Mouse (Mus musculus) stomach, embryonic 14.5 days (tissue): ENCODE results near the gene Cdc6. TPM values are rescaled to one million over a fixed set of nuclear protein-coding genes. Genes with fewer than 3 reads are reported as not detected.

Experiments used
- ATAC-seq: fragments of 200-750 bp; cut with Nextera tagmentation; 2 replicates; pipeline ENCODE4 v1.8.0; 2017; ENCODE audit warnings: low read depth, moderate TSS enrichment; ENCODE audit not compliant: insufficient number of reproducible peaks, insufficient read depth, low FRiP score
- H3K27ac ChIP-seq: fragments of 300-500 bp; sonication (generic); 2 replicates; pipeline ENCODE4 v1.5.1; 2014; ENCODE audit warnings: mild to moderate bottlenecking, low read length, moderate library complexity, mixed read lengths
- H3K27me3 ChIP-seq: fragments of 300-500 bp; sonication (generic); 2 replicates; pipeline ENCODE4 v1.6.1; 2014; ENCODE audit warnings: low read length, control low read depth, mixed read lengths; ENCODE audit not compliant: control insufficient read depth, insufficient read depth
- H3K36me3 ChIP-seq: fragments of 300-500 bp; sonication (generic); 2 replicates; pipeline ENCODE4 v1.6.1; 2014; ENCODE audit warnings: mild to moderate bottlenecking, control low read depth, low read length, moderate library complexity, mixed read lengths; ENCODE audit not compliant: control insufficient read depth, insufficient read depth
- H3K4me1 ChIP-seq: fragments of 300-500 bp; sonication (generic); 2 replicates; pipeline ENCODE4 v1.6.1; 2014; ENCODE audit warnings: low read length, control low read depth, mixed read lengths; ENCODE audit not compliant: control insufficient read depth, insufficient read depth
- H3K4me2 ChIP-seq: fragments of 300-500 bp; sonication (generic); replicated peaks from 2 replicates; pipeline ENCODE4 v1.6.1; 2014; ENCODE audit warnings: low read depth, low read length, control low read depth
- H3K4me3 ChIP-seq: fragments of 300-500 bp; sonication (generic); 2 replicates; pipeline ENCODE4 v1.5.1; 2014; ENCODE audit warnings: low read depth, low read length, control low read depth
- H3K9ac ChIP-seq: fragments of 300-500 bp; sonication (generic); replicated peaks from 2 replicates; pipeline ENCODE4 v1.6.1; 2014; ENCODE audit warnings: low read depth, mild to moderate bottlenecking, control low read depth, low read length, moderate library complexity, mixed read lengths
- H3K9me3 ChIP-seq: fragments of 300-500 bp; sonication (generic); 2 replicates; pipeline ENCODE4 v1.6.1; 2016; ENCODE audit warnings: low read depth, low read length, control low read depth; ENCODE audit not compliant: control insufficient read depth
- WGBS: fragments of 180-500 bp; shearing (Covaris S2); extraction: QIAGEN DNeasy Blood & Tissue Kit; methylation state at CpG from one replicate; pipeline ENCODE4 v1.1.7; 2014; 5-methylcytosine and 5-hydroxymethylcytosine counted together
- polyA plus RNA-seq: library from polyadenylated mRNA; unstranded; fragments of >200 nt; fragmentation: Nextera tagmentation; extraction: Ambion mirVana; gene quantifications from 2 replicates; pipeline ENCODE4 v1.2.1, GENCODE M21; 2014

The Cdc6 gene
- polyA plus RNA-seq, 1 experiment from 2014 or later: 31.4 TPM

GRCm38 (mm10) chr11:98935123-98935522 is 27.5 kb downstream of the Cdc6 start:
- Histone ChIP-seq H3K27me3 (no peaks in the 10 kb centered on the region), H3K27ac (no peak overlapping the region), H3K9ac (no peak overlapping the region), H3K9me3 (no peaks in the 10 kb centered on the region), H3K36me3 (no peaks in the 10 kb centered on the region), H3K4me3 (no peak overlapping the region), H3K4me2 (no peak overlapping the region), H3K4me1 (peaks cover 71% of the 10 kb centered on the region)
- no peak for ATAC-seq
- WGBS: 82% methylated on average over 3 of the region's 3 CpGs

- 1% methylated on average over 29 of the region's 29 CpGs for WGBS
- peak; percentile 50 for ATAC-seq
- peak overlapping the region; percentile 96 for H3K4me2 ChIP-seq
Measured at GRCm38 (mm10) chr11:98936170-98936569, 28.6 kb downstream of the Cdc6 start.

GRCm38 (mm10) chr11:98936606-98937409 is 29.2 kb downstream of the Cdc6 start:
- Histone ChIP-seq H3K4me3 (peak overlapping the region; percentile 87), H3K27me3 (no peaks in the 10 kb centered on the region), H3K4me1 (peaks cover 71% of the 10 kb centered on the region), H3K36me3 (no peaks in the 10 kb centered on the region), H3K27ac (peak overlapping the region; percentile 96), H3K9ac (peak overlapping the region; percentile 43), H3K4me2 (peak overlapping the region; percentile 96), H3K9me3 (no peaks in the 10 kb centered on the region)
- ATAC-seq: no peak; the same call in 1 of the 2 replicates
- WGBS: 3% methylated on average over 22 of the region's 23 CpGs

More at GRCm38 (mm10) chr11:98936170-98936569, 28.6 kb downstream of the Cdc6 start:
- Histone ChIP-seq H3K36me3 (no peaks in the 10 kb centered on the region), H3K27ac (peak overlapping the region; percentile 96), H3K9me3 (no peaks in the 10 kb centered on the region), H3K9ac (peak overlapping the region; percentile 43), H3K27me3 (no peaks in the 10 kb centered on the region), H3K4me3 (peak overlapping the region; percentile 87), H3K4me1 (peaks cover 71% of the 10 kb centered on the region)

GRCm38 (mm10) chr11:98937410-98937913 is 29.9 kb downstream of the Cdc6 start:
- Histone ChIP-seq H3K36me3 (no peaks in the 10 kb centered on the region), H3K27me3 (no peaks in the 10 kb centered on the region), H3K9ac (peak overlapping the region; percentile 92), H3K9me3 (no peaks in the 10 kb centered on the region), H3K4me3 (peak overlapping the region; percentile 87), H3K27ac (peak overlapping the region; percentile 96), H3K4me2 (peak overlapping the region; percentile 96), H3K4me1 (peaks cover 71% of the 10 kb centered on the region)
- ATAC-seq: peak; percentile 87
- 1% methylated on average over 36 of the region's 38 CpGs for WGBS

GRCm38 (mm10) chr11:98937914-98938694 is 30.5 kb downstream of the Cdc6 start:
- Histone ChIP-seq H3K4me2 (peak overlapping the region; percentile 96), H3K27me3 (no peaks in the 10 kb centered on the region), H3K27ac (peak overlapping the region; percentile 96), H3K9me3 (no peaks in the 10 kb centered on the region), H3K9ac (peak overlapping the region; percentile 92), H3K4me1 (peaks cover 71% of the 10 kb centered on the region), H3K36me3 (no peaks in the 10 kb centered on the region), H3K4me3 (peak overlapping the region; percentile 87)
- WGBS: under 1% methylated on average over 39 of the region's 39 CpGs
- no peak for ATAC-seq

- Histone ChIP-seq H3K4me3 (peak overlapping the region; percentile 87), H3K27ac (peak overlapping the region; percentile 96; the same call in 1 of the 2 replicates), H3K36me3 (no peaks in the 10 kb centered on the region), H3K4me1 (peaks cover 73% of the 10 kb centered on the region), H3K27me3 (no peaks in the 10 kb centered on the region), H3K9me3 (no peaks in the 10 kb centered on the region), H3K9ac (peak overlapping the region; percentile 92), H3K4me2 (peak overlapping the region; percentile 96)
- WGBS: 26% methylated on average over 7 of the region's 7 CpGs
- no peak for ATAC-seq
Measured at GRCm38 (mm10) chr11:98938701-98939083, 31.1 kb downstream of the Cdc6 start.

GRCm38 (mm10) chr11:98939084-98939952 is 31.7 kb downstream of the Cdc6 start:
- peak overlapping the region; percentile 96 for H3K4me2 ChIP-seq
- H3K9ac ChIP-seq: peak overlapping the region; percentile 92; the same call in 1 of the 2 replicates
- WGBS: 31% methylated on average over 15 of the region's 15 CpGs
- H3K36me3 ChIP-seq: no peaks in the 10 kb centered on the region
- H3K27ac ChIP-seq: peak overlapping the region; percentile 96; the same call in 1 of the 2 replicates
- no peak for ATAC-seq
- H3K4me1 ChIP-seq: peaks cover 79% of the 10 kb centered on the region
- H3K9me3 ChIP-seq: no peaks in the 10 kb centered on the region
- no peaks in the 10 kb centered on the region for H3K27me3 ChIP-seq
- H3K4me3 ChIP-seq: peak overlapping the region; percentile 87
